Mouse (Mus musculus) liver (tissue): ENCODE results near the gene Ccdc188.
A peak's percentile ranks its signal among the peaks of the same experiment; 100 is the strongest.
"Not testable (repeated sequence)": the region's sequence is repeated elsewhere in the genome, so short reads cannot be mapped to it uniquely, and the experiment has no call there.

ENCODE experiments used
- DNase-seq: peaks from one replicate; pipeline ENCODE4 v3.0.0-alpha.2; 2020; ENCODE audit warnings: mixed read lengths

The Ccdc188 gene

DNA sequence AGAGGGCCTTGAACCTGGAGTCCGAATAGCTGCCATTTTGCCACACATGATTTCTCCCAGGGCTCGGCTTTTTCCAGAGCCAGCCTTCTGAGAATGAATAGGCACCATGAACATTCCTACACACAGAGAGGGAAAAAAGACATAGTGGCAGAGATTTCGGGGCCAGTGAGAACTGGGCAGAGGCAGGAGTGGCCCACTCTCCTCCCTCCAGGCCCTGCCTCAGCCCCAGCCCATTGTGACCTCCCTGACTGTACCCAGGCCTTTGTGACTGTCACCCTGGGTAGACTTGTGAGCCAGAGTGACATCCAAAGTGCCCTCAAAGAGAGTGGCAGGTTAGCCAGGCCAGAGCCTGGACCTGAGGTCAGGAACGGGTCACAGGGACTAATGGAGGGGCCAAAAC is at the start of gene Ccdc188:
Gene Ccdc188, plus strand, starts transcription at position 301 of the 400 bp plus-strand sequence.
- DNase-seq = no peak

GRCm38 (mm10) chr16:18169156-18169555 is 48.5 kb upstream of the Ccdc188 start:
- no peak for DNase-seq

DNA sequence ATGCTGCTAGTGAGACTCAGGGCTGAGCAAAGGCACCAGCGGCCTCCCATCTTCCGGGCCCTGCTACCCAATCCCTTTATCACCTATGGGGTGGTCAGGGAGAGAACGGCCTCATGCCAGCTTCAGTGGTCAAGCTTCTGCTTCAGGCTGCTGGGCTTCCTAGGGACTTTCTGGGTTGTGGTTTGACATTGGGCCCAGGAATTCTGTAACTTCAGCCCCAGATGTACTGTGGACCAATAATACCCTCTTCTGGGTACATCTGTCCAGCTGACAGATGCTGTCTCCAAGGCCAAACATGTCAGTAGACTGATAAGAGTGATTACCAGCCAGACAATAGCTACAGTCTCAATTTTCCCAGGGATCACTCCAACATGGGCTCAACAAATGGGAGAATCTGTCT is 47.9 kb upstream of the Ccdc188 start:
- DNase-seq = no peak

GRCm38 (mm10) chr16:18172266-18172855 is 45.3 kb upstream of the Ccdc188 start:
- DNase-seq = peak; percentile 78

DNA sequence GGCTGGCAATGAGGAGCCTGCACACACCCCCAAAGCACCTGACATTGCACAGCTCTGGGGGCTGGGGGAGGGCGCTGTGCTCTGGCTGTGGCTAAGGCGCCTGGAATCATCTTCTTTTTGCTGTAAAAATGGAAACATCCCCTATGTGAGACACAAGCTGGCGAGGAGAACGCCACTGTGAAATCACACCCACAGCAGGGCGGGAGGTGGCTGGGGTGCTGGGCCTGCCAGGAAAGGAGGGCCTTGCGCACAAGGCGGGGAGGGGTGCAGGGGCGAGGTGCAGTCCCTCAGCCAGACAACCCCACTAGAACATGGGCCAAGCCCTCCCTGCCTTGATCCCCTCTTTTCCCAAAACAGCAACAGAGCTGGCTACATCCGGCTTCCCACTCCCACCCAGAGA is 44.4 kb upstream of the Ccdc188 start:
- DNase-seq = no peak

DNA sequence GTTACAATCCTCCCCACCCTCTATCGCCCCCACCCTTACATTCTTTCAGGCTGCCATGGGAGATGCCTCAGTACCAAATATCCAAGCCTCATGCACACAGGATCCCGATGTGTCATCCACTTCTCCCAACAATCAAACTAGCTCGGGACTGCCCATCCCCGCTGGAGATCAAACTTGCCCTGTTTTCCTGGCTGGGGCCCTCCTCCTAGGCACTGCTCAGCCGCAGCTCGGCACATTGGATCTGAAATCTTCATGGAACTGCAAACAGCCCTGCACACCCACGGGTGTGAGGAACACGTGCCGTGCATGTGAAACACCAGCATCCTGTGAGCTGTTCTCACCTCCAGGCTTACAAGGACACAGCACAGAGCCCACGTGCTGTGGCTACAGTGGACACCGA is 43.9 kb upstream of the Ccdc188 start:
- DNase-seq = no peak

DNA sequence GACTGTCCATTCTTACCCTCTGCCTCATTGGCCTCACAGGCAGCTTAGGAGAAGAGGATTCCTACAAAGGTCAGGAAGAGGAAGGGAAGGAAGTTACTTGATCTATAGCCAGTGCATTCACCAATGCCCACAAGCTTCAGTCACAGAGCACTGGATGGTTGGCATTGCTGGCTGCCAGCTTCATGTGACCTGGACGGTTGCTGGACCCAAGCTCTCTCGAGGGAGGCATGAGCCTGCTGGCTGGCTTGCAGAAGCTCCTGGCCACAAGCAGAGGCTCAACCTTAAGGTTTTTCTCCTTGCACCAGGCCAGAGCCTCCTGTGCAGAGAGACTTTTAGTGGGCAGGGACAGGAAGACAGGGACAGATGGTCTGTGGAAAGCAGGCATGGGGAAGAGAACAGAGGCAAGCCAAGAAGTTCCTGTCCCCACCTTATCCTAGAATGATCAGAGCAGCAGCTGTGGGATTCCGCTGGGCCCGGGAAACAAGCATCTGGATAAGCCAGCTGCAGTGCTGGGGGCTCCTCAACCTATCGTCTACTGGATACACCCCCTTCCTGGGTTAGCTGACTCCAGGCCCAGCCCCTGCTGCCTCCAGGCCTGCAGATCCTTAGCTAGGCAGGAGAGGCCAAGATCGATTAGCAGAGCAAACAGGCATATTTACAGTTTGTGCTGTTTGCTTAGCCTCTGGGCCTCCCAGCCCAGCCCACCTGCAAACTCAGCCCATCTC is 41.7 kb upstream of the Ccdc188 start:
- DNase-seq = peak; percentile 49

DNA sequence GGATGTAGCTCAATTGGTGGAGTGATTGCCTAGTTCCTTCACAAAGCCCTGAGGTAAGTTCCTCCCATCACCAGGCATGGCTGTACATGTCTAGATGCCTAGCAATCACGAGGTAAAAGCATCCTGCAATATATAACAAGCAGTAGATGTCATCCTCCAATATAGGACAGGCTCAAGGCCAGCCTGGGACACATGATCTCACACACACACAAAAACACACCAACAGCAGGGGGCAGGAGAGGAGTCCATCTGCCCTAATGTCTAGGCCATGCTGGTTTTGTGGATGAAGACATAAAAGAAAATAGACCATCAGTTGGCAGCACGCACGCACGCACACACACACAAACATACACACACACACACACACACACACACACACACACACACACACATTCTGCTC is 40.9 kb upstream of the Ccdc188 start:
- DNase-seq = no peak

- DNase-seq = no peak
Measured at GRCm38 (mm10) chr16:18179591-18179990, 38.1 kb upstream of the Ccdc188 start.

DNA sequence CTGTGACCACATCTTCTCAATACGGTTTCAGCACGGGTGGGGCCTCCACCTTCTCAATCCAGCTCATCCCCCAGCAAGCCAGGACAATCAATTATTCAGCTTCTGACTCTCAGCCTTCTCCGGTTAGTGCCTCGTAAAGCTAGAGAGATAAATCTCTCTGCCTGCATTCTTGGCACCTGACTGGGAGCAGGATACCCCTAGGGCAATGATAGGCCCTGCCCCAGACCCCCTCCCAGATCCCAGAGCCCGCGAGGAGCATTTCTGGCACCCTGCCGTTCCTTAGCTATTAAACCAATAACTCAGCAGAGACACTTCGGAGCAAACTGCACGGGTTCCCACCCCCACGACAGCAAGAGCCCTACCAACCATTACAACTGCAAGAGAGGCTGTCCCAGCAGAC is 36.3 kb upstream of the Ccdc188 start:
- DNase-seq = no peak

- no peak for DNase-seq
Measured at GRCm38 (mm10) chr16:18182766-18183165, 34.9 kb upstream of the Ccdc188 start.

- no peak for DNase-seq
Measured at GRCm38 (mm10) chr16:18185715-18186449, 31.8 kb upstream of the Ccdc188 start.

DNA sequence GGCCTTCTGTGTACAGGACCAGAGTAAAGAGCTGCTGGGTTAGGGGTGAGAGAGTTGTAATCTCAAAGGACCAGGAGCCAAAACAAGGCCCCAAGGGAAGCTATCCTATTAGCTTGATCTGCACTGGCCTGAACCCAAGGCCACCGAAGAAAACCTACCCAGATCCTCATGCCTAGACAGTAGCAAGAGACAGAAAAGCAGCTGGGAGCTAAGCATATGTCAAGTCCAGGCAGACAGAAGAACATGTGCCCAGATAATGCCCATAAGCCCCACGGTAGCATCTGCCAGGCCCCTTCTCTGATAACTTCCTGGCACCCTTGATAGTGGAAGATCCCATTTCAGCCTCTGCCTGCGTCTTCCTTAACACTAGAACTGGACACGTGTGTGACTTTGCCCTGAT is 30.9 kb upstream of the Ccdc188 start:
- no peak for DNase-seq

GRCm38 (mm10) chr16:18187221-18187620 is 30.5 kb upstream of the Ccdc188 start:
- DNase-seq = no peak

GRCm38 (mm10) chr16:18191006-18191405 is 26.7 kb upstream of the Ccdc188 start:
- DNase-seq = no peak

- no peak for DNase-seq
Measured at GRCm38 (mm10) chr16:18194208-18194985, 23.3 kb upstream of the Ccdc188 start.

DNA sequence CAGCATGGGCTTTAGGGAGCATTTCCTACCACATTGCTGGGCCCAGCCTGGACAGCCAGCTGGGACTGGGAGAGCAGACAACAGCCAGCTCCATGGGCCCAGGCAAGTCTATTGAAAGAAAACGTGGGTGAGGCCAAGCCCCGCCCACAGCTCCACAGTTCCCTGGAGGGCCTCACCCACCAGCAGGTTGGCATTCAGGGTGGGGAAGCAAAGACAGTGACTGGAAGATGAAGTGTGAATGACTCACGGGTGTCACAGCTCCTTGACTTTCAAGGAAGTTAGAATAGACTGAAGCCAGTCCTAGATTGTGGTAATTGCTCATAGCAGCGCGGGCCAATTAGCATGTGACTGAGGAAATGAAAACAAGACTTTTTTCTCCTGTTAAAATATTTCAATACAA is 22.6 kb upstream of the Ccdc188 start:
- DNase-seq = no peak

GRCm38 (mm10) chr16:18195561-18195960 is 22.1 kb upstream of the Ccdc188 start:
- DNase-seq = not testable (repeated sequence)

DNA sequence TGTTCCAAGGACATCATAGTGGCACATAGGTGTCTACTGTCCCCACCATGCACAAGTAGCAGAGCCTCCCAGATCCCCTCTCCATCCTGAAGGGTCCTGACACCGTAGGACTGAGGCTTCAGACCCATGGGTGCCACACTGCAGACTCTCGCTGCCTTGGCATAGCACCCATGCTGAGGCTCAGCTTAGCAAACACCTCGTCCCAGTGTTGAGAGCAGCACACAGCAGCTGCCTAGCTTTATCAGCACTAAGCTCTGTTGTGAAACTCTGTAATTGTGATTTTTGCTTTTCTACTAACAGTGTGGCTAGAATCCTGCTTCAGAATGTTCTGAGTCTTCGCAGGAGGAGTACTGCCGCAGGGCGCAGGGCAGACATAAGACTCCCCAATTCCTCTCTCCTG is 19.8 kb upstream of the Ccdc188 start:
- DNase-seq = no peak

GRCm38 (mm10) chr16:18198365-18199098 is 19.1 kb upstream of the Ccdc188 start:
- no peak for DNase-seq

DNA sequence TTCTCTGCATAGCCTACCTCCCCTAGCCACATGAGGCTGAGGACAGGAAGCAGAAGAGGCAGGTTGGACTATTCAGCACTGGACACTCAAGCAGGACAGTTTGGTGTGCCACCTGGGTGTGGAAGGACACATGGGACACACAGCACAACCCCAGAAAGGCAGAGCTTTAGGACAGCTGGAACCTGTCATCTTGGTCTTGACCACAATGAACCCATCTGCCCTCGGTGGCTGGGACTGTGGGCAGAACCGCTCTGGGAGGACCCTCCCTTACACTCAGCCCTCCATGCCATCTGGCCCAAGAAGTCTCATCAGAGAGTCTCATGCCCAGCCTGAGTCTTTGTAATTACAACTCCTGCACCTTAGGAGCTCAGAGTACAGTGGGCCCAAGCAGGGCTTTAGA is 17.6 kb upstream of the Ccdc188 start:
- no peak for DNase-seq

- DNase-seq = no peak
Measured at GRCm38 (mm10) chr16:18201620-18202019, 16.1 kb upstream of the Ccdc188 start.

DNA sequence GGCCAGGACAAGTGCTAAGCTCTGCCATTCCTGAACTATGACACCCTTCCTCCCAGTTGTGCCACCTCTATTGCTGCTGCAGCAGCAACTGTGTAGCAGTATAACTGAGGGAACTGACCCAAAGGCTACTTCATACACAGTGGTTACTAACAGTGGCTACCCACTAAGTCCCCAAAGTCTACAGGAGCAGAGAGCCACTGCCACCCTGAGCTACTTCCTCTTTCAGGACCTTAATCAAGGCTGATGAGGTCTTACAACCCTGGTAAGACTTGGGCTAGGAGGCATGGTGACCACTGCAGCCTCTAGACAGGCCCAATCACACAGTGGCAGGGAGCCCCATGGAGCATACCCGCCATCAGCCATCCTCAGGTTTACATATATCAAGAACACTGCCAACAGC is 15.6 kb upstream of the Ccdc188 start:
- no peak for DNase-seq
